Mouse (Mus musculus): ENCODE data around the gene Rab7b.

Gene Rab7b

GRCm38 (mm10) chr1:131739481-131740160, 51.1 kb downstream of the Rab7b start:
- DNase-seq, result no peak

GRCm38 (mm10) chr1:131743868-131744464, 55.5 kb downstream of the Rab7b start, which contains the start of gene Slc26a9:
Gene Slc26a9 (plus strand): TSS chr1:131744022.
- DNase-seq, result no peak

- no peak for DNase-seq
Measured at GRCm38 (mm10) chr1:131745391-131745790, 56.9 kb downstream of the Rab7b start.

GRCm38 (mm10) chr1:131747761-131748160, 59.3 kb downstream of the Rab7b start:
- no peak for DNase-seq

- DNase-seq, result no peak
Measured at GRCm38 (mm10) chr1:131748636-131749035, 60.1 kb downstream of the Rab7b start.

- DNase-seq, result no peak
Measured at GRCm38 (mm10) chr1:131749706-131750545, 61.4 kb downstream of the Rab7b start.

- no peak for DNase-seq
Measured at GRCm38 (mm10) chr1:131751181-131751890, 62.8 kb downstream of the Rab7b start.

GRCm38 (mm10) chr1:131751891-131752311, 63.4 kb downstream of the Rab7b start:
- DNase-seq, result no peak

- no peak for DNase-seq
Measured at GRCm38 (mm10) chr1:131754212-131754829, 65.8 kb downstream of the Rab7b start.

GRCm38 (mm10) chr1:131754916-131755315, 66.4 kb downstream of the Rab7b start:
- no peak for DNase-seq

GRCm38 (mm10) chr1:131757211-131757610, 68.7 kb downstream of the Rab7b start:
- no peak for DNase-seq

- no peak for DNase-seq
Measured at GRCm38 (mm10) chr1:131758796-131759195, 70.3 kb downstream of the Rab7b start.

- DNase-seq, result no peak
Measured at GRCm38 (mm10) chr1:131759667-131760427, 71.4 kb downstream of the Rab7b start.

- DNase-seq, result no peak
Measured at GRCm38 (mm10) chr1:131760428-131760820, 71.9 kb downstream of the Rab7b start.

GRCm38 (mm10) chr1:131761079-131761831, 72.8 kb downstream of the Rab7b start:
- peak in 1 of 2 experiments; percentile 1 for DNase-seq

- no peak for DNase-seq
Measured at GRCm38 (mm10) chr1:131763683-131764082, 75.2 kb downstream of the Rab7b start.

- no peak for DNase-seq
Measured at GRCm38 (mm10) chr1:131764581-131765338, 76.3 kb downstream of the Rab7b start.

Measured in thymus, adult 18-20 months (tissue).